Mouse (Mus musculus): Measurements from ENCODE around the gene Ankrd50.

Ankrd50 gene

GRCm38 (mm10) chr3:38466139-38466538 is 18.5 kb downstream of the Ankrd50 start:
- DNase-seq (ENCODE audit: low read depth, low spot score) = no peak

GRCm38 (mm10) chr3:38463149-38463548 is 21.5 kb downstream of the Ankrd50 start:
- DNase-seq (ENCODE audit: low read depth, low spot score) = no peak

- no peak for DNase-seq (ENCODE audit: low read depth, low spot score)
Observed at GRCm38 (mm10) chr3:38461742-38462141, 22.9 kb downstream of the Ankrd50 start.

- DNase-seq (ENCODE audit: low read depth, low spot score) = no peak
Observed at GRCm38 (mm10) chr3:38460250-38460624, 24.4 kb downstream of the Ankrd50 start.

GRCm38 (mm10) chr3:38459507-38460249 is 25.0 kb downstream of the Ankrd50 start:
- no peak for DNase-seq (ENCODE audit: low read depth, low spot score)

- DNase-seq (ENCODE audit: low read depth, low spot score) = no peak
Observed at GRCm38 (mm10) chr3:38457041-38457440, 27.6 kb downstream of the Ankrd50 start.

GRCm38 (mm10) chr3:38452199-38452598 is 32.4 kb downstream of the Ankrd50 start:
- no peak for DNase-seq (ENCODE audit: low read depth, low spot score)

GRCm38 (mm10) chr3:38446586-38446985 is 38.1 kb downstream of the Ankrd50 start:
- no peak for DNase-seq (ENCODE audit: low read depth, low spot score)

GRCm38 (mm10) chr3:38443875-38444274 is 40.8 kb downstream of the Ankrd50 start:
- DNase-seq (ENCODE audit: low read depth, low spot score) = no peak

GRCm38 (mm10) chr3:38440564-38440991 is 44.1 kb downstream of the Ankrd50 start:
- DNase-seq (ENCODE audit: low read depth, low spot score) = peak; percentile 38

GRCm38 (mm10) chr3:38436596-38436995 is 48.0 kb downstream of the Ankrd50 start:
- no peak for DNase-seq (ENCODE audit: low read depth, low spot score)

- DNase-seq (ENCODE audit: low read depth, low spot score) = no peak
Observed at GRCm38 (mm10) chr3:38435828-38436227, 48.8 kb downstream of the Ankrd50 start.

- DNase-seq (ENCODE audit: low read depth, low spot score) = no peak
Observed at GRCm38 (mm10) chr3:38434486-38434885, 50.2 kb downstream of the Ankrd50 start.

- no peak for DNase-seq (ENCODE audit: low read depth, low spot score)
Observed at GRCm38 (mm10) chr3:38433495-38434464, 50.9 kb downstream of the Ankrd50 start.

- DNase-seq (ENCODE audit: low read depth, low spot score) = no peak
Observed at GRCm38 (mm10) chr3:38431461-38431860, 53.2 kb downstream of the Ankrd50 start.

- DNase-seq (ENCODE audit: low read depth, low spot score) = peak; percentile 59
Observed at GRCm38 (mm10) chr3:38431042-38431441, 53.6 kb downstream of the Ankrd50 start.

GRCm38 (mm10) chr3:38427200-38427599 is 57.4 kb downstream of the Ankrd50 start:
- DNase-seq (ENCODE audit: low read depth, low spot score) = no peak

GRCm38 (mm10) chr3:38423966-38424365 is 60.7 kb downstream of the Ankrd50 start:
- no peak for DNase-seq (ENCODE audit: low read depth, low spot score)

- no peak for DNase-seq (ENCODE audit: low read depth, low spot score)
Observed at GRCm38 (mm10) chr3:38419896-38420295, 64.7 kb downstream of the Ankrd50 start.

- no peak for DNase-seq (ENCODE audit: low read depth, low spot score)
Observed at GRCm38 (mm10) chr3:38415292-38415930, 69.2 kb downstream of the Ankrd50 start.

Measured in CD4-positive helper T cell, adult 2 months (primary cell).